Mouse (Mus musculus) bone marrow macrophage, adult 2 months (primary cell): ENCODE measurements around the gene Usp42.

Source experiments
- CTCF ChIP-seq: IDR thresholded peaks from 2 replicates; pipeline ENCODE4 v1.5.1; 2012; ENCODE audit warnings: low read depth, mild to moderate bottlenecking, low read length, moderate library complexity
- POLR2A ChIP-seq: IDR thresholded peaks from 2 replicates; pipeline ENCODE4 v1.6.1; 2012; ENCODE audit warnings: mild to moderate bottlenecking, low read depth, low read length, borderline replicate concordance

- TF ChIP-seq CTCF = no peak
- no peak for TF ChIP-seq POLR2A
Observed at GRCm38 (mm10) chr5:143686456-143686855, 45.6 kb downstream of the Usp42 start.
